Mouse (Mus musculus) erythroid progenitor cell, adult 5-6 weeks (primary cell): ENCODE measurements around the gene Pea15a. TPM values are rescaled to one million over a fixed set of nuclear protein-coding genes. Genes with fewer than 3 reads are reported as not detected.
A peak's percentile ranks its signal among the peaks of the same experiment; 100 is the strongest.

Experiments
- ATAC-seq: replicated peaks from 2 replicates; pipeline ENCODE4 v1.8.0; 2016; ENCODE audit warnings: moderate number of reproducible peaks, mild to moderate bottlenecking, moderate TSS enrichment, inconsistent platforms; ENCODE audit not compliant: poor library complexity, low FRiP score, severe bottlenecking
- total RNA-seq, 2 experiments: library from RNA; stranded (forward) in 1 of 2; stranded (reverse) in 1 of 2; fragments of 150-400 nt in 1 of 2; fragments of 186-747, 209-891 nt in 1 of 2; gene quantifications; 2 replicates each; pipeline versions ENCODE4 v1.2.3 to v1.2.4; 2015 to 2017; ENCODE audit warnings: low replicate concordance in 2 of 2

Pea15a gene
- total RNA-seq, 2 experiments from 2014 or later = 6.0 to 12.2 TPM

- ATAC-seq = no peak
Observed at GRCm38 (mm10) chr1:172183056-172183455, 23.5 kb downstream of the Pea15a start.

GRCm38 (mm10) chr1:172181777-172182176, 24.8 kb downstream of the Pea15a start:
- ATAC-seq = no peak

GRCm38 (mm10) chr1:172180881-172181280, 25.7 kb downstream of the Pea15a start:
- ATAC-seq = no peak

GRCm38 (mm10) chr1:172179102-172179501, 27.5 kb downstream of the Pea15a start:
- ATAC-seq = no peak

DNA sequence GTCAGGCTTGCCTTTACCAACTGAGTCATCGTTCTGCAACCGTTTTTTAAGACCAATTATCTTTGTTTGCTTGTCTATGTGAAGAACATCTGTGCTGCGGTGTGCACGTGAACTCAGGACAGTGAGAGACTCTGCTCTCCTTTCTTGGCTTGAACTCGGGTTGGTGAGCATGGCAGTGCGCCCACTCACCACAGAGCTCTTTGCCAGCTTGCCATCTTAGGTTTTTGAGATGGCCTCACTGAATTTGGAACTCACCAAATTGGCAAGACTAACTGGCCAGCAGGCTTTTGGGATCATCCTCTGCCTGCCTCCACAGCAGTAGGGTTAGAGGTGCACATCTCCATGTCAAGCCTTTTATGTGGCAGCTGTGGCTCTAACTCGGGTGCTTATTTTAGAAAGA, 28.8 kb downstream of the Pea15a start:
- ATAC-seq = no peak

- no peak for ATAC-seq
Observed at GRCm38 (mm10) chr1:172173181-172173580, 33.4 kb downstream of the Pea15a start.

- ATAC-seq = no peak
Observed at GRCm38 (mm10) chr1:172172381-172172780, 34.2 kb downstream of the Pea15a start.

DNA sequence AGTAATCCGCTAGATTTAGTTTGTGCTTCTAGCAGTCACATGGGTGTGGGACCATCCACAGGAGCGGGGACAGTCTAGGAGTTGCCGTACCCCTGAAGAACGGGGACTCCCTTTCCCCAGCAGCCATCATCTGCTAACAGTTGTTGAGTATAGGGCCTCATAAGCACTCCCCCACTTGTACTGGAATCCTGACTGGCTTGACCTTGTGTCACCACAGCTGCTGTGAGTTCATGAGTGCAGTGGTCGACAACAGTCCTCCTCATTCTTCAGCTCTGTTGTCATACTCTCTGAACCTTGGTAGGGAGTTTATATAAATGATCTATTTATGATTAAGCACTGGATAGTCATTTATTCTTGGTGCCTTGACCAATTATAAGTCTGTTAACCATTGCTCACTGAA, 36.8 kb downstream of the Pea15a start:
- ATAC-seq = no peak

DNA sequence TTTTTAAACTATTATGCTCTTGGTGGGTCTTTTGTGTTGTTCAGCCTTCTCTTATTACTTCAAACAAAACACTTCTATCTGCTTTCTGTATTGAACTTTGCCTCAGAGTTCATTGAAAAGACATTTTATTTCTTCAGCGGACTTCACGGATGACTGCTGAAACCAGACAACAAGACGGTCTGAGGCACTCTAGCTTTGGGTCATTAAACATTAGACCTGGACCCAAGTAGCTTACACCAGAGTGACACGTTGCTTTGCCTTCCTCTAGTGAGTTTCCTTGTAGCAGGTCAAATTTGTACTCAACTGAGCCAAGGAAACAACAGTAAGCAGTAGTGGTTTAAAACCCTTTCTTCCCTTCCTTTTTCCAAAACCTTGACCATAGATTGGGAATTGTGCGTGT, 38.7 kb downstream of the Pea15a start:
- no peak for ATAC-seq

GRCm38 (mm10) chr1:172162959-172163358, 43.6 kb downstream of the Pea15a start:
- no peak for ATAC-seq

DNA sequence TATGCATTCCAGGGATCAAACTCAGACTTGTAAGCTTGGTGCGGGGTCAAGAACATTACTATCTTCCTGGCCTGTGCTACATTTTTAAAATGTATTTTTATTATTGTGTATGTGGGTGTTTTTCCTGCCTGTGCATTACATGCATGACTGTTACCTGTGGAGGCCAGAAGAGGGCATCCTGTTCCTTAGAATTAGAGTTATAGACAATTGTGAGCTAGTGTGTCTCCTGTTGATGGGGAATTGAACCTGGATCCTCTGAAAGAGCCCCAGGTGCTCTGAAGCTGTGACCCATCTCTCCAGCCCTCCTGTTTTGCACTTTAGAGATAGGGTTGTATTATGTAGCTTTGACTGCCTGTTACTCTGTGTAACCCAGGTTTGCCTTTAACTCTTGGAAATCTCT, 44.6 kb downstream of the Pea15a start:
- no peak for ATAC-seq

GRCm38 (mm10) chr1:172160508-172160907, 46.1 kb downstream of the Pea15a start:
- no peak for ATAC-seq

DNA sequence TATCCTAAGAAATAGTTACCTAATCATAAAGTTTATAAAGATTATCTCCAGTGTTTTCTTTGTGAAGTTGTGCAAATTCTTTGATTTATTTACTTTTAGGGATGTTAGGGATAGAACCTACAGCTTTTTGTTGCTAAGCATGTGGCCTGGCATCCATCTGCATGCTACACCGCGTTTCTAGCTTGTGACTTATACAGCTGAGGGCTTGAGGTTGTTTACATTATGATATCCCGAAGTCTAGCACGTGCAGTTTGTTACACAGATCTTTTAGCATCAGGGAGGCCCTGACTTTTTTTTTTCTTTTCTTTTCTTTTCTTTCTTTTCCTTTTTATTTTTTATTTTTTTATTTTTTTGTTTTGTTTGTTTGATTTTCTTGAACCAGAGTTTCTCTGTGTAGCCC, 46.6 kb downstream of the Pea15a start:
- no peak for ATAC-seq

DNA sequence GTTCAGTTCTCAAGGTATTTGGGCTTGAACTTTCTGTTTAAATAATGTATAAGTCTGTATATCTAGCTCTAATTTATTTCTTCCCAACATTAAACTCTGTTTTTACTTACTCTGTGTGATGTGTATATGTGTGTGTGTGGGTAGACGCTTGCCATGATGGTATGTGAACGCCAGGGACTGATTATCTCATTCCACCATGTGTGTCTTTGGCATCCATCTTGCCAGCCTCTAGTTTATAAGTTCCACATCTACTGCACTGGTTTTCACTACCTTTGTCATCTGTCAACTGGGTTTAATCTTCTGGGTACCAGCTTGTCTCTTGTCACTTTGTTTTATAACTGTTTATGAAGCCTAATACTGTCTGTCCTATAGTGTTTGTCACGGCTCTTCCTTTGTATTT, 51.1 kb downstream of the Pea15a start:
- 0 out of 2 replicates have a peak, but pooled peaks have one; percentile 49 for ATAC-seq

DNA sequence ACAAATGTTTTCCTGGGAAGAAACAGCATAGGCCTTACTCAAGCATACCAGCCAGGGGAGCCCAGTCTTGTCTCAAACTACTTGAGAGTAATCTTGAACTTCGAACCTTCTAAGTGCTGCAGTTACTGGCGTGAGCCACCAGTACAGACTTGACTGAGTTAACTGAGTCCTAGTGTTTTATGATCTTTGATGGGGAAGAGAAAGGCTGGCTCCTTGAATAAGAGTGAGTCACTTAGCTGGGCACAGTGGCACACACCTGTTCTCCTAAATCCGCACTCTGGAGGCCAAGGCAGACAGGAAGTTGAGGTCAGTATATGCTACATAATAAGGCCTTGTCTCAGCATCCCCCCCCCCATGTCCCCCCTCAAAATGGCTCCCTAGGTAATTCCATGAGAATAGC, 52.1 kb downstream of the Pea15a start:
- ATAC-seq = no peak

GRCm38 (mm10) chr1:172148955-172149815, 57.4 kb downstream of the Pea15a start:
- ATAC-seq = peak; percentile 52

GRCm38 (mm10) chr1:172148279-172148954, 58.2 kb downstream of the Pea15a start:
- peak; percentile 55 for ATAC-seq

DNA sequence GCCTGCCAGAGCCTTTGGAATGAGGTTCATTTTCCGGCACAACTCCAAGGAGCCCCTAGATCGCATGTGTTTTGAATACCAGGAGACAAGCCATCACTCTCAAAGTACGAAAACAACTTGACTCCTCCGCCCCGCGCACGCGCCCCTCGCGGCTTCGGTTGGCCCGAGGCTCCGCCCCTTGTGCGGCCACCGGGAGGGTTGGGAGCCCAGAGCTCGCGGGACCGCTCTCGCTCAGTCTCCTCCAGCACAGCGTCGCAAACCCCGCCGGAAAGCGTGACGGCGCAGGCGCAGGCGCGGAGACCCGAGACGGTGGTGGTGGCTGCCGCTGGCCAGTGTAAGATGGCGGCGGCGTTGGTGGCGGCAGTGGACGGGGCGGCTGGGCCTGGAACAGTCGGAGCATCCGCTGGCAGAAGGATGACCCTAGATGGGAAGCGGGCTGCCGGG, 58.7 kb downstream of the Pea15a start, which contains the start of gene Dcaf8:
Dcaf8 (plus strand) TSS at position 250 of the 444 bp plus-strand sequence.
- peak; percentile 90 for ATAC-seq
